12 mouse cellular contexts compared by ENCODE assay signal in the genomic region with DNA sequence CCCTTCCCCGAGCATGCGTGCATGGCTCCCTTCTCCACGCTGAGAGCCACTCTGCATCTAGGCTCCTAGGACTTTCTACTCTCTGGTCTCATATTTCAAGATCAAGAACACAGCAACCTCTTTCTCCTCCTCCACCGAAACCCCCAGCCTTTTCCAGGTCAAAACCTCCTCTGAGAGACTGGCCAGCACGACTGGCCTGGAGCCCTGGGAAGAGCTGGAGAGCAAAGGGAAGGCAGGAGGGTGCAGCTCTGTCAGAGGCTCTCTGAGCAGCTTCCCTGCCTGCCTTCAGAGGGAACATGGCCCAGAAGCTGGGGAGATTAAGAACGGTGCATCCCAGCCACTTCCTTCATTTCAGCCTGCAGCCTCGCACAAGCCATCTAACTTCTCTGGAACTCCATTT. TPM values are rescaled to one million over a fixed set of nuclear protein-coding genes. Genes with fewer than 3 reads are reported as not detected.
DNase-seq lines count a peak whose midpoint lies in the region; ATAC-seq lines count a peak whose summit lies in the region.
"Had no signal": no experiment of that assay in that cellular context is flagged by ENCODE, and none has a peak within 500 bp of the region (broad histone marks: within the 10 kb centered on the region; RNA-seq: fewer than 3 reads in every experiment).

No protein-coding gene starts in this region.

- no peak overlapping the region; the same call in 1 of the 2 replicates for H3K27ac ChIP-seq in heart, embryonic 13.5 days (replicated peaks)
- H3K27ac ChIP-seq in neural tube, embryonic 13.5 days (replicated peaks) = peak overlapping the region; percentile 47
- no peak overlapping the region for H3K27ac ChIP-seq in hindbrain, embryonic 14.5 days
- no peak overlapping the region for H3K27ac ChIP-seq in midbrain, embryonic 16.5 days (ENCODE audit: low read length)
- H3K27ac ChIP-seq: layer of hippocampus, adult 2 months had no signal

- H3K4me2 ChIP-seq in heart, embryonic 13.5 days = 0 out of 2 replicates have a peak overlapping the region, but pooled peaks have one; percentile 16
- peak overlapping the region; percentile 78 for H3K4me2 ChIP-seq in neural tube, embryonic 13.5 days
- H3K4me2 ChIP-seq in hindbrain, embryonic 14.5 days (replicated peaks) = peak overlapping the region; percentile 65; the same call in 1 of the 2 replicates
- H3K4me2 ChIP-seq in midbrain, embryonic 16.5 days (ENCODE audit: low read length) = peak overlapping the region; percentile 1; the same call in 1 of the 2 replicates

- WGBS in heart, embryonic 13.5 days = 37% methylated on average over 7 of the region's 7 CpGs
- 68% methylated on average over 7 of the region's 7 CpGs for WGBS in neural tube, embryonic 13.5 days
- 75% methylated on average over 7 of the region's 7 CpGs for WGBS in hindbrain, embryonic 14.5 days
- WGBS in midbrain, embryonic 16.5 days = 68% methylated on average over 7 of the region's 7 CpGs

- peaks cover 14% of the 10 kb centered on the region; the same call in 1 of the 2 replicates for H3K36me3 ChIP-seq in heart, embryonic 13.5 days
- H3K36me3 ChIP-seq in neural tube, embryonic 13.5 days = no peaks in the 10 kb centered on the region
- H3K36me3 ChIP-seq in hindbrain, embryonic 14.5 days (replicated peaks; ENCODE audit: control insufficient read depth, insufficient read depth) = no peaks in the 10 kb centered on the region
- no peaks in the 10 kb centered on the region for H3K36me3 ChIP-seq in midbrain, embryonic 16.5 days (ENCODE audit: control insufficient read depth, insufficient read depth, low read length)

- no peaks in the 10 kb centered on the region for H3K9me3 ChIP-seq in heart, embryonic 13.5 days
- H3K9me3 ChIP-seq in neural tube, embryonic 13.5 days = no peaks in the 10 kb centered on the region
- no peaks in the 10 kb centered on the region for H3K9me3 ChIP-seq in hindbrain, embryonic 14.5 days (ENCODE audit: control insufficient read depth, low read length)
- no peaks in the 10 kb centered on the region for H3K9me3 ChIP-seq in midbrain, embryonic 16.5 days (replicated peaks; ENCODE audit: control insufficient read depth, low read length, poor library complexity, severe bottlenecking)

- no peak for ATAC-seq in heart, embryonic 13.5 days (ENCODE audit: extremely low read depth, insufficient number of reproducible peaks, low FRiP score, low TSS enrichment)
- ATAC-seq in neural tube, embryonic 13.5 days (ENCODE audit: low read depth) = no peak
- no peak for ATAC-seq in hindbrain, embryonic 14.5 days (ENCODE audit: low FRiP score)
- ATAC-seq in midbrain, embryonic 16.5 days = no peak
- ATAC-seq in inflammation-experienced regulatory T-cells, adult 6 months = no peak

- no peak for DNase-seq in heart, postnatal 14 days
- DNase-seq in neural tube, embryonic 10.5 days (ENCODE audit: extremely low spot score, low spot score) = no peak
- DNase-seq in hindbrain, embryonic 14.5 days (ENCODE audit: low spot score) = no peak
- DNase-seq: cerebellum, adult 18-20 months; lung, postnatal 36 days; retina, postnatal 1 day had no signal

- no peaks in the 10 kb centered on the region for H3K27me3 ChIP-seq in heart, embryonic 13.5 days (replicated peaks)
- H3K27me3 ChIP-seq in neural tube, embryonic 13.5 days = no peaks in the 10 kb centered on the region
- no peaks in the 10 kb centered on the region for H3K27me3 ChIP-seq in hindbrain, embryonic 14.5 days (ENCODE audit: control insufficient read depth, insufficient read depth, low read length)
- H3K27me3 ChIP-seq in midbrain, embryonic 16.5 days (ENCODE audit: control insufficient read depth, insufficient read depth, low read depth, low read length) = no peaks in the 10 kb centered on the region

- H3K4me1 ChIP-seq in heart, embryonic 13.5 days = peaks cover 92% of the 10 kb centered on the region
- H3K4me1 ChIP-seq in neural tube, embryonic 13.5 days (replicated peaks) = peaks cover 98% of the 10 kb centered on the region
- peaks cover 56% of the 10 kb centered on the region for H3K4me1 ChIP-seq in hindbrain, embryonic 14.5 days (replicated peaks; ENCODE audit: control insufficient read depth, insufficient read depth, low read length)
- peaks cover 60% of the 10 kb centered on the region for H3K4me1 ChIP-seq in midbrain, embryonic 16.5 days (ENCODE audit: control insufficient read depth, insufficient read depth, low read length)

- peak overlapping the region; percentile 61; the same call in 1 of the 2 replicates for H3K9ac ChIP-seq in heart, embryonic 13.5 days
- no peak overlapping the region for H3K9ac ChIP-seq in neural tube, embryonic 13.5 days
- no peak overlapping the region for H3K9ac ChIP-seq in hindbrain, embryonic 14.5 days
- H3K9ac ChIP-seq in midbrain, embryonic 16.5 days (ENCODE audit: low read depth, low read length) = no peak overlapping the region

- H3K4me3 ChIP-seq in heart, embryonic 13.5 days = no peak overlapping the region
- no peak overlapping the region for H3K4me3 ChIP-seq in neural tube, embryonic 13.5 days
- H3K4me3 ChIP-seq in hindbrain, embryonic 14.5 days (replicated peaks; ENCODE audit: low read length) = no peak overlapping the region
- no peak overlapping the region for H3K4me3 ChIP-seq in midbrain, embryonic 16.5 days (ENCODE audit: low read depth, low read length)
- H3K4me3 ChIP-seq: layer of hippocampus, adult 2 months; myocyte had no signal

- intact Hi-C loops in heart, postnatal 14 days (cut with DNase I) = no loop called here

RNA-seq across cellular contexts. Expression of gene Kirrel, which starts 5.8 kb away (rescaled TPM):
- polyA plus RNA-seq in heart, embryonic 13.5 days (2015; fragmentation: Nextera tagmentation; extraction: Ambion mirVana) = 14.7 and 15.4 TPM in 2 replicates
- 1 to 10 TPM; 8.8 to 9.9 TPM for total RNA-seq in heart, postnatal 14 days (2021)
- polyA plus RNA-seq in neural tube, embryonic 13.5 days (2015; fragmentation: Nextera tagmentation; extraction: Ambion mirVana) = 9.8 and 10.4 TPM in 2 replicates
- polyA plus RNA-seq in hindbrain, embryonic 14.5 days (2014; fragmentation: Nextera tagmentation; extraction: Ambion mirVana) = 3.8 and 4.1 TPM in 2 replicates
- 5.6 and 6.9 TPM in 2 replicates for polyA plus RNA-seq in midbrain, embryonic 16.5 days (2015; fragmentation: Nextera tagmentation; extraction: Ambion mirVana)
- polyA plus RNA-seq in inflammation-experienced regulatory T-cells, adult 6 months (2017; shearing (Covaris generic)) = not detected

Comparison
In these comparisons a context has a peak if more than half of its experiments do, and no peak if none do; other contexts are left out.
1. H3K4me2 ChIP-seq: peak in every context shown above with its lines; median percentile 78 in neural tube, embryonic 13.5 days; 65 in hindbrain, embryonic 14.5 days; 16 in heart, embryonic 13.5 days; 1 in midbrain, embryonic 16.5 days.